Mouse (Mus musculus) neural tube, embryonic 14.5 days (tissue): ENCODE data around the gene Tbck. TPM values are rescaled to one million over a fixed set of nuclear protein-coding genes. Genes with fewer than 3 reads are reported as not detected.
A peak's percentile ranks its signal among the peaks of the same experiment; 100 is the strongest.

ENCODE experiments used
- ATAC-seq: fragments of 200-750 bp; cut with Nextera tagmentation; 2 replicates; pipeline ENCODE4 v1.8.0; 2017; ENCODE audit warnings: low read depth, mild to moderate bottlenecking, moderate TSS enrichment, moderate library complexity
- H3K27ac ChIP-seq: fragments of 300-500 bp; sonication (generic); 2 replicates; pipeline ENCODE4 v1.5.1; 2014; ENCODE audit warnings: low read depth, mild to moderate bottlenecking, control low read depth, low read length, moderate library complexity, mixed read lengths
- H3K27me3 ChIP-seq: fragments of 300-500 bp; sonication (generic); 2 replicates; pipeline ENCODE4 v1.6.1; 2014; ENCODE audit warnings: low read length; ENCODE audit not compliant: control insufficient read depth, insufficient read depth
- H3K36me3 ChIP-seq: fragments of 300-500 bp; sonication (generic); 2 replicates; pipeline ENCODE4 v1.6.1; 2014; ENCODE audit warnings: low read length, mixed read lengths; ENCODE audit not compliant: control insufficient read depth, insufficient read depth
- H3K4me1 ChIP-seq: fragments of 300-500 bp; sonication (generic); 2 replicates; pipeline ENCODE4 v1.6.1; 2014; ENCODE audit warnings: low read length; ENCODE audit not compliant: control insufficient read depth, insufficient read depth
- H3K4me2 ChIP-seq: fragments of 300-500 bp; sonication (generic); 2 replicates; pipeline ENCODE4 v1.6.1; 2014; ENCODE audit warnings: mild to moderate bottlenecking, low read depth, low read length, control low read depth
- H3K4me3 ChIP-seq: fragments of 300-500 bp; sonication (generic); 2 replicates; pipeline ENCODE4 v1.5.1; 2014; ENCODE audit warnings: low read depth, low read length, control low read depth, mixed read lengths
- H3K9ac ChIP-seq: fragments of 300-500 bp; sonication (generic); replicated peaks from 2 replicates; pipeline ENCODE4 v1.6.1; 2014; ENCODE audit warnings: low read depth, mild to moderate bottlenecking, control low read depth, low read length, mixed read lengths
- H3K9me3 ChIP-seq: fragments of 300-500 bp; sonication (generic); 2 replicates; pipeline ENCODE4 v1.6.1; 2016; ENCODE audit warnings: low read length; ENCODE audit not compliant: control insufficient read depth
- WGBS: fragments of 180-500 bp; shearing (Covaris S2); extraction: QIAGEN DNeasy Blood & Tissue Kit; methylation state at CpG from one replicate; pipeline ENCODE4 v1.1.7; 2014; 5-methylcytosine and 5-hydroxymethylcytosine counted together
- polyA plus RNA-seq: library from polyadenylated mRNA; unstranded; fragments of >200 nt; fragmentation: Nextera tagmentation; extraction: Ambion mirVana; gene quantifications from 2 replicates; pipeline ENCODE4 v1.2.1, GENCODE M21; 2014

Tbck gene
- polyA plus RNA-seq, 1 experiment from 2014 or later: 36.3 TPM

- Histone ChIP-seq H3K27ac (no peak overlapping the region), H3K4me1 (no peaks in the 10 kb centered on the region), H3K27me3 (no peaks in the 10 kb centered on the region), H3K9me3 (no peaks in the 10 kb centered on the region), H3K9ac (no peak overlapping the region), H3K36me3 (peaks cover 11% of the 10 kb centered on the region; the same call in 1 of the 2 replicates), H3K4me2 (no peak overlapping the region), H3K4me3 (no peak overlapping the region)
- ATAC-seq: no peak
- 84% methylated on average over 6 of the region's 6 CpGs for WGBS
Measured at GRCm38 (mm10) chr3:132835118-132835794, 151.3 kb downstream of the Tbck start.

- no peaks in the 10 kb centered on the region for H3K9me3 ChIP-seq
- no peak overlapping the region for H3K9ac ChIP-seq
- H3K4me1 ChIP-seq: no peaks in the 10 kb centered on the region
- no peak overlapping the region for H3K4me2 ChIP-seq
- H3K27me3 ChIP-seq: no peaks in the 10 kb centered on the region
- no peak for ATAC-seq
- peaks cover 12% of the 10 kb centered on the region; the same call in 1 of the 2 replicates for H3K36me3 ChIP-seq
- H3K27ac ChIP-seq: no peak overlapping the region
- H3K4me3 ChIP-seq: no peak overlapping the region
- WGBS: 90% methylated on average over 4 of the region's 4 CpGs
Measured at GRCm38 (mm10) chr3:132837134-132837533, 153.2 kb downstream of the Tbck start.

DNA sequence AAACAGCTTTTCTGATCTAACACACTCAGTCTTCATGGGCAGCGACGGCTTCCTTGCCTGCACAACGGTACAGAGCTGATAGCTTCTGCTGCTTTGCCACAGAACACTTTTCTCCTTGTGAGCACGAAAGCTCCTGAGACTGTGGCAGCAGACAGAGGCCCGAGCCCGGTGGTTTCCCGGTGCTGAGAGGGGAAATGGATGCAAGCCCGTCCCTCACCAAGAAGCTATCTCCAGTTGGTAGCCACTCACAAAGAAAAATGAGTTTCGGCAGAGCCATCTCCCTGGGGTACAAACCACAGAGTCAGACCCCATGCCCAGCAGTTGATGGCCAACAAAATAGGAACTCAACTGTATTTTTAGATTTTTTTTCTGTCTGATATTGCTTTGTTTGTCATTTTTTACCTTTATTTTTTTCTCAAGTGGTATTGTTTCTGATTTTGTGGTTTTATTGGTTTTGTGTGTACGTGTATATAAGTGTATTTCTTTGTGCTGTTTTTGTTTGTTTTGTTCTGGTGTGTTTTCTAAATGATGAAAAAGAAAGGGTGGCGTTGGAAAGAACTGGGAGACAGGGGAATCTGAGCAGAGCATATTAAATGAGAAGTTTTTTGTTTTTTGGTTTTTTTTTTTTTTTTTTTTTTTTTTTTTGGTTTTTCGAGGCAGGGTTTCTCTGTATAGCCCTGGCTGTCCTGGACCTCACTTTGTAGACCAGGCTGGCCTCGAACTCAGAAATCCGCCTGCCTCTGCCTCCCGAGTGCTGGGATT lies 154.9 kb downstream of the Tbck start:
- H3K27ac ChIP-seq: no peak overlapping the region
- 91% methylated on average over 15 of the region's 15 CpGs for WGBS
- ATAC-seq: no peak
- H3K36me3 ChIP-seq: peaks cover 12% of the 10 kb centered on the region; the same call in 1 of the 2 replicates
- no peak overlapping the region for H3K4me3 ChIP-seq
- no peak overlapping the region for H3K9ac ChIP-seq
- no peaks in the 10 kb centered on the region for H3K27me3 ChIP-seq
- no peaks in the 10 kb centered on the region for H3K4me1 ChIP-seq
- no peaks in the 10 kb centered on the region for H3K9me3 ChIP-seq
- H3K4me2 ChIP-seq: no peak overlapping the region

DNA sequence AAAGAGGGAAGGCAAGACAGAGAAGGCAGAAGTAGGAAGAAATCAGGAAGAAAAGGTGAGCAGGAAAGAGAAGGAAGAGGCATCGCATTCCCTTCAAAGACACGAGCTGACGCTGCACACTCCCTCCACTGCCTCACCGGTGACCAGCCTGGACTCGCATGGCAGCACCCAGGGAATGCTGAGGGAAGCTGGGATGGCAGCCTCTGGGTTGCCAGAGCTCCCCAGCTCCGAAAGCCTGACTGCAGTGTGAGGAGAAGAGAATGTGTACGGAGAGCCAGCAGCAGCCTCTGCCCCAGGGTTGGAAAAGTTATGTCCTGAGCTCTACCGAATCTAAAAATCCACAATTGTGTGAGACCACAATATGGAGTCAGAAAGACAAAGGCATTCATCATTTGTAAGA lies 155.6 kb downstream of the Tbck start:
- 96% methylated on average over 8 of the region's 8 CpGs for WGBS

GRCm38 (mm10) chr3:132842676-132843075 lies 158.7 kb downstream of the Tbck start:
- no peak overlapping the region for H3K27ac ChIP-seq
- no peak overlapping the region for H3K4me2 ChIP-seq
- H3K27me3 ChIP-seq: no peaks in the 10 kb centered on the region
- peaks cover 12% of the 10 kb centered on the region; the same call in 1 of the 2 replicates for H3K36me3 ChIP-seq
- no peaks in the 10 kb centered on the region for H3K4me1 ChIP-seq
- H3K9me3 ChIP-seq: no peaks in the 10 kb centered on the region
- over 99% methylated on average over 6 of the region's 6 CpGs for WGBS
- H3K4me3 ChIP-seq: no peak overlapping the region
- ATAC-seq: no peak
- no peak overlapping the region for H3K9ac ChIP-seq

More for the DNA sequence above, 155.6 kb downstream of the Tbck start:
- Histone ChIP-seq H3K27me3 (no peaks in the 10 kb centered on the region), H3K4me1 (no peaks in the 10 kb centered on the region), H3K9ac (no peak overlapping the region), H3K9me3 (no peaks in the 10 kb centered on the region), H3K4me2 (no peak overlapping the region), H3K4me3 (no peak overlapping the region), H3K36me3 (peaks cover 12% of the 10 kb centered on the region; the same call in 1 of the 2 replicates), H3K27ac (no peak overlapping the region)
- ATAC-seq: no peak

- Histone ChIP-seq H3K27me3 (no peaks in the 10 kb centered on the region), H3K9ac (no peak overlapping the region), H3K4me2 (no peak overlapping the region), H3K4me3 (no peak overlapping the region), H3K9me3 (no peaks in the 10 kb centered on the region), H3K27ac (no peak overlapping the region), H3K4me1 (no peaks in the 10 kb centered on the region), H3K36me3 (no peaks in the 10 kb centered on the region)
- no peak for ATAC-seq
- 78% methylated on average over 7 of the region's 7 CpGs for WGBS
Measured at GRCm38 (mm10) chr3:132849669-132850068, 165.7 kb downstream of the Tbck start.

DNA sequence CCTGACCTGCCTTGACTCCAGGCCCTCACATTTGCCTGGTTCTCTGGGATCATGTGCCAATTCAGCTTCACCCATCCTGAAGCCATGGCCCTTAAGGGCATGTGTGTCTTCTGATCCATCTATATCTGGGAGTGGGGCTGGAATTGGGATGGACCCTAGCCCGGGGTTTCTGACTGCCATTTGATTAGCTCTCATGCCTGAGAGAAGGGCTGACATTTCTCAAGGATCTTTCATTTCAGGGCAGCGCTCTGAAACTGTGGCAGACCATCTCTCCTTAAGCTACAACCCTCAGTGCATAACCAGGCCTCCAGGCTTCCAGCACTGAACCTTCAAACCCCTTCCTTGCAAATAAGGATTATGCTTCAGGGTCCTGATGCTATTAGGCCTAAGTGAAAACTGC lies 166.5 kb downstream of the Tbck start:
- Histone ChIP-seq H3K27me3 (no peaks in the 10 kb centered on the region), H3K4me3 (no peak overlapping the region), H3K9me3 (no peaks in the 10 kb centered on the region), H3K27ac (no peak overlapping the region), H3K4me1 (no peaks in the 10 kb centered on the region), H3K4me2 (no peak overlapping the region), H3K9ac (no peak overlapping the region), H3K36me3 (no peaks in the 10 kb centered on the region)
- WGBS: 86% methylated on average over 2 of the region's 2 CpGs
- ATAC-seq: no peak

DNA sequence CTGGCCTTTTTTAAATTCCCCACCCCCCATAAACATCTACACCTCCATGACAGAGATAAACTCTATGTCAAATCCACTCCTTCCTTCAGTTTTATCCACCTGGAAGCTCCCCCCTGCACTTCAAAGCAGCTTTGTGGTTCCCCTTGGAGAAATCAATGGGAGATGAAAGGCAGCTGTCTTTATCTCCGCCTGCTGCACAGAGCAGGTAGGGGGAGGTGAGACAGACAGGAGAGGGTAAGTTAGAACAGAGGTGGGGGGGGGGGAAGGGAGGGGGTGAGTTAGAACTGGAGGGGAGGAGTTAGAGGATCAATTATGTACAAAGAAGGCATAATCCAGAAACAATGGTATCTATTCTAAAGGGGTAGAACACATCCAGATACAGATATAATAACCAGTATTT lies 167.5 kb downstream of the Tbck start:
- H3K9ac ChIP-seq: no peak overlapping the region
- H3K36me3 ChIP-seq: no peaks in the 10 kb centered on the region
- H3K4me2 ChIP-seq: no peak overlapping the region
- WGBS: 67% methylated on average over 1 of the region's 1 CpGs
- no peak overlapping the region for H3K27ac ChIP-seq
- H3K27me3 ChIP-seq: no peaks in the 10 kb centered on the region
- no peak overlapping the region for H3K4me3 ChIP-seq
- no peaks in the 10 kb centered on the region for H3K9me3 ChIP-seq
- no peaks in the 10 kb centered on the region for H3K4me1 ChIP-seq
- 0 out of 2 replicates have a peak, but pooled peaks have one; percentile 9 for ATAC-seq
